Mouse (Mus musculus) liver, embryonic 14.5 days (tissue): ENCODE data around the gene Pnkd.

Experiments used
- CTCF ChIP-seq: IDR thresholded peaks from 2 replicates; pipeline ENCODE4 v1.5.1; 2016; ENCODE audit warnings: antibody characterized with exemption, low read depth, control low read depth
- EP300 ChIP-seq: IDR thresholded peaks from 2 replicates; pipeline ENCODE4 v1.6.1; 2016; ENCODE audit warnings: antibody characterized with exemption, low read depth

DNA sequence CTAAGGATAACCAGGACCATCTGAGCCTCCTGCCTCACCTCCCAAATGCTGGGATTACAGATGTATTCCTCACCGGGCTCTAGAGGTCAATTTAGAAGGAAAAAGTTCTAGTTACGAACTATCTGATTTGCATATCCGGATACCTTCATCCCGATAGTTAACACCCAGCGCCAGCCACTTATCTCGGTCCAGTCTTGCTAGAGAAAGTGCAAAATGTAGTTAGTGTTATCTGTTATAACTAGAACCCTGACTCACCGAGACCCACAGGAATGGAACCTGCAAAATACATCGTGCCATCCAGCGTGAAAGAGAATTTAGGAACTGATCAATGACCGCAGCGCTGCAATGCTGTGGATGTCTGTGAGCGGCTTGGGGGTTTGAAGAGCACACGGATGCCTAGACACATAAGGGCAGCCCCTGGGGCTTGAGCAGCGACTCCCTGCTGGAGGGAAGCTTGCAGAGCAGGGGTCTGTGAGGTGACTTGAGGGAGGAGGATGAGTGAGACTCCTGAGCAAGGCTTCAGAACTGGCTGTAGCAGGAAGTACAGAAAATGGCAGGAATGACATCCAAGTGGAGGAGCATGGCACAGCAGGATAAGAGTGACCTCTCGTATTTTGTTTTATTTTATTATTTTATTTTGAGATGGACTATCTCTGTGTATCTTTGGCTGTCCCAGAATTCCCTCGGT lies 116.4 kb downstream of the Pnkd start:
- TF ChIP-seq CTCF (no peak), EP300 (no peak)
